Mouse (Mus musculus): ENCODE data around the gene Ube2d3. TPM values are rescaled to one million over a fixed set of nuclear protein-coding genes. Genes with fewer than 3 reads are reported as not detected.

Ube2d3 gene
- polyA plus RNA-seq, 1 experiment = 237 TPM

- H3K4me2 ChIP-seq (ENCODE audit: low read depth) = no peak overlapping the region
- H3K36me3 ChIP-seq (ENCODE audit: control insufficient read depth, insufficient read depth) = peaks cover 10% of the 10 kb centered on the region
- no peak for TF ChIP-seq CEBPB (IDR thresholded peaks at IDR 0.05; ENCODE audit: insufficient read depth, poor library complexity, severe bottlenecking)
- no peak for TF ChIP-seq SRF (IDR thresholded peaks at IDR 0.05; ENCODE audit: control insufficient read depth, insufficient read length, low read depth)
- TF ChIP-seq MAX (IDR thresholded peaks at IDR 0.05; ENCODE audit: low read depth) = no peak
- no peak for TF ChIP-seq USF1 (IDR thresholded peaks at IDR 0.05; ENCODE audit: low read depth)
- TF ChIP-seq POLR2AphosphoS2 (IDR thresholded peaks at IDR 0.05; ENCODE audit: insufficient read length, low read depth) = no peak
- TF ChIP-seq MYOG (IDR thresholded peaks at IDR 0.05; ENCODE audit: control insufficient read depth in 1 of 3, insufficient read depth in 1 of 3, insufficient read length in 2 of 3, low read depth in 2 of 3) = no peak
- TF ChIP-seq POLR2A (IDR thresholded peaks at IDR 0.05; ENCODE audit: insufficient read length, low read depth) = no peak
- no peak for TF ChIP-seq MYOD1 (IDR thresholded peaks at IDR 0.05; ENCODE audit: control insufficient read depth in 1 of 3, insufficient read length in 2 of 3, low read depth in 2 of 3)
- TF ChIP-seq TCF3 (IDR thresholded peaks at IDR 0.05; ENCODE audit: insufficient read length, low read depth) = no peak
- TF ChIP-seq TCF12 (IDR thresholded peaks at IDR 0.05; ENCODE audit: insufficient read depth, poor library complexity, severe bottlenecking) = no peak
- no peak for TF ChIP-seq REST (IDR thresholded peaks at IDR 0.05; ENCODE audit: insufficient read depth, insufficient read length)
- no peak for TF ChIP-seq E2F4 (IDR thresholded peaks at IDR 0.05; ENCODE audit: insufficient read depth)
- peaks cover 81% of the 10 kb centered on the region for H3K79me2 ChIP-seq (ENCODE audit: control insufficient read depth, insufficient read depth)
- H3K27me3 ChIP-seq (ENCODE audit: control insufficient read depth, insufficient read depth, insufficient read length) = no peaks in the 10 kb centered on the region
- no peak overlapping the region for H3ac ChIP-seq (ENCODE audit: control insufficient read depth, insufficient read length)
- H3K4me3 ChIP-seq = no peak overlapping the region
These were observed 20.1 kb upstream of the Ube2d3 start for GRCm38 (mm10) chr3:135417799-135418198.

GRCm38 (mm10) chr3:135420542-135421309, 17.2 kb upstream of the Ube2d3 start:
- TF ChIP-seq MYOD1 (IDR thresholded peaks at IDR 0.05; ENCODE audit: control insufficient read depth in 1 of 3, insufficient read length in 2 of 3, low read depth in 2 of 3) = no peak
- TF ChIP-seq TCF12 (IDR thresholded peaks at IDR 0.05; ENCODE audit: insufficient read depth, poor library complexity, severe bottlenecking) = no peak
- no peak for TF ChIP-seq TCF3 (IDR thresholded peaks at IDR 0.05; ENCODE audit: insufficient read length, low read depth)
- no peak for TF ChIP-seq E2F4 (IDR thresholded peaks at IDR 0.05; ENCODE audit: insufficient read depth)
- TF ChIP-seq CEBPB (IDR thresholded peaks at IDR 0.05; ENCODE audit: insufficient read depth, poor library complexity, severe bottlenecking) = no peak
- TF ChIP-seq MAX (IDR thresholded peaks at IDR 0.05; ENCODE audit: low read depth) = no peak
- no peak for TF ChIP-seq REST (IDR thresholded peaks at IDR 0.05; ENCODE audit: insufficient read depth, insufficient read length)
- TF ChIP-seq MYOG (IDR thresholded peaks at IDR 0.05; ENCODE audit: control insufficient read depth in 1 of 3, insufficient read depth in 1 of 3, insufficient read length in 2 of 3, low read depth in 2 of 3) = no peak
- no peak for TF ChIP-seq SRF (IDR thresholded peaks at IDR 0.05; ENCODE audit: control insufficient read depth, insufficient read length, low read depth)
- TF ChIP-seq USF1 (IDR thresholded peaks at IDR 0.05; ENCODE audit: low read depth) = no peak
- TF ChIP-seq POLR2A (IDR thresholded peaks at IDR 0.05; ENCODE audit: insufficient read length, low read depth) = no peak
- no peak for TF ChIP-seq POLR2AphosphoS2 (IDR thresholded peaks at IDR 0.05; ENCODE audit: insufficient read length, low read depth)
- H3K36me3 ChIP-seq (ENCODE audit: control insufficient read depth, insufficient read depth) = peaks cover 5% of the 10 kb centered on the region
- no peak overlapping the region for H3K4me3 ChIP-seq
- H3ac ChIP-seq (ENCODE audit: control insufficient read depth, insufficient read length) = no peak overlapping the region
- no peaks in the 10 kb centered on the region for H3K27me3 ChIP-seq (ENCODE audit: control insufficient read depth, insufficient read depth, insufficient read length)
- H3K79me2 ChIP-seq (ENCODE audit: control insufficient read depth, insufficient read depth) = peaks cover 85% of the 10 kb centered on the region
- no peak overlapping the region for H3K4me2 ChIP-seq (ENCODE audit: low read depth)

GRCm38 (mm10) chr3:135421310-135421594, 16.7 kb upstream of the Ube2d3 start:
- Histone ChIP-seq H3K79me2 (ENCODE audit: control insufficient read depth, insufficient read depth) (peaks cover 83% of the 10 kb centered on the region), H3K4me2 (ENCODE audit: low read depth) (peak overlapping the region; percentile 74), H3ac (ENCODE audit: control insufficient read depth, insufficient read length) (no peak overlapping the region), H3K4me3 (no peak overlapping the region), H3K36me3 (ENCODE audit: control insufficient read depth, insufficient read depth) (peaks cover 4% of the 10 kb centered on the region), H3K27me3 (ENCODE audit: control insufficient read depth, insufficient read depth, insufficient read length) (no peaks in the 10 kb centered on the region)
- no peak for TF ChIP-seq MYOD1 (IDR thresholded peaks at IDR 0.05; ENCODE audit: control insufficient read depth in 1 of 3, insufficient read length in 2 of 3, low read depth in 2 of 3)

- TF ChIP-seq MAX (IDR thresholded peaks at IDR 0.05; ENCODE audit: low read depth) (no peak), MYOD1 (IDR thresholded peaks at IDR 0.05; ENCODE audit: control insufficient read depth in 1 of 3, insufficient read length in 2 of 3, low read depth in 2 of 3) (no peak), TCF3 (IDR thresholded peaks at IDR 0.05; ENCODE audit: insufficient read length, low read depth) (no peak), SRF (IDR thresholded peaks at IDR 0.05; ENCODE audit: control insufficient read depth, insufficient read length, low read depth) (no peak), POLR2AphosphoS2 (IDR thresholded peaks at IDR 0.05; ENCODE audit: insufficient read length, low read depth) (no peak), TCF12 (IDR thresholded peaks at IDR 0.05; ENCODE audit: insufficient read depth, poor library complexity, severe bottlenecking) (no peak), POLR2A (IDR thresholded peaks at IDR 0.05; ENCODE audit: insufficient read length, low read depth) (no peak), CEBPB (IDR thresholded peaks at IDR 0.05; ENCODE audit: insufficient read depth, poor library complexity, severe bottlenecking) (no peak), REST (IDR thresholded peaks at IDR 0.05; ENCODE audit: insufficient read depth, insufficient read length) (no peak), MYOG (IDR thresholded peaks at IDR 0.05; ENCODE audit: control insufficient read depth in 1 of 3, insufficient read depth in 1 of 3, insufficient read length in 2 of 3, low read depth in 2 of 3) (no peak)
- Histone ChIP-seq H3K27me3 (ENCODE audit: control insufficient read depth, insufficient read depth, insufficient read length) (no peaks in the 10 kb centered on the region), H3K79me2 (ENCODE audit: control insufficient read depth, insufficient read depth) (peaks cover 77% of the 10 kb centered on the region), H3ac (ENCODE audit: control insufficient read depth, insufficient read length) (peak overlapping the region; percentile 80), H3K36me3 (ENCODE audit: control insufficient read depth, insufficient read depth) (no peaks in the 10 kb centered on the region), H3K4me3 (peak overlapping the region; percentile 82), H3K4me2 (ENCODE audit: low read depth) (peak overlapping the region; percentile 74)
These were observed 15.6 kb upstream of the Ube2d3 start for GRCm38 (mm10) chr3:135422232-135422855.

Measured in myocyte (in vitro differentiated cells).